Mouse (Mus musculus) midbrain, embryonic 12.5 days (tissue): ENCODE results near the gene Gbp2. TPM values are rescaled to one million over a fixed set of nuclear protein-coding genes. Genes with fewer than 3 reads are reported as not detected.
"Not testable (repeated sequence)": the region's sequence is repeated elsewhere in the genome, so short reads cannot be mapped to it uniquely, and the experiment has no call there.

Experiments
- ATAC-seq: fragments of 200-750 bp; cut with Nextera tagmentation; 2 replicates; pipeline ENCODE4 v1.8.0; 2017; ENCODE audit warnings: low read depth, moderate TSS enrichment, moderate library complexity; ENCODE audit not compliant: low FRiP score
- H3K27ac ChIP-seq: fragments of 300-500 bp; sonication (generic); replicated peaks from 2 replicates; pipeline ENCODE4 v1.5.1; 2016; ENCODE audit warnings: mild to moderate bottlenecking
- H3K27me3 ChIP-seq: fragments of 300-500 bp; sonication (generic); 2 replicates; pipeline ENCODE4 v1.6.1; 2016; ENCODE audit warnings: mild to moderate bottlenecking
- H3K36me3 ChIP-seq: fragments of 300-500 bp; sonication (generic); 2 replicates; pipeline ENCODE4 v1.6.1; 2016
- H3K4me1 ChIP-seq: fragments of 300-500 bp; sonication (generic); 2 replicates; pipeline ENCODE4 v1.6.1; 2016
- H3K4me2 ChIP-seq: fragments of 300-500 bp; sonication (generic); replicated peaks from 2 replicates; pipeline ENCODE4 v1.6.1; 2016; ENCODE audit warnings: mild to moderate bottlenecking, moderate library complexity
- H3K4me3 ChIP-seq: fragments of 300-500 bp; sonication (generic); 2 replicates; pipeline ENCODE4 v1.5.1; 2016; ENCODE audit warnings: mild to moderate bottlenecking
- H3K9ac ChIP-seq: fragments of 300-500 bp; sonication (generic); replicated peaks from 2 replicates; pipeline ENCODE4 v1.6.1; 2016; ENCODE audit warnings: mild to moderate bottlenecking, moderate library complexity
- H3K9me3 ChIP-seq: fragments of 300-500 bp; sonication (generic); 2 replicates; pipeline ENCODE4 v1.6.1; 2016; ENCODE audit warnings: mild to moderate bottlenecking
- WGBS: fragments of 180-500 bp; shearing (Covaris S2); methylation state at CpG from one replicate; pipeline ENCODE4 v1.1.7; 2016; 5-methylcytosine and 5-hydroxymethylcytosine counted together
- microRNA-seq: library from miRNA; unstranded; fragments of <30 nt; microRNA quantifications from one replicate; pipeline ENCODE4, GENCODE M21; 2017
- polyA plus RNA-seq: library from polyadenylated mRNA; unstranded; fragments of >200 nt; fragmentation: Nextera tagmentation; extraction: Ambion mirVana; gene quantifications from 2 replicates; pipeline ENCODE4 v1.2.1, GENCODE M21; 2016

Gene Gbp2
- polyA plus RNA-seq, 1 experiment from 2014 or later: 0.29 TPM

GRCm38 (mm10) chr3:142619606-142620005, 796 bp upstream of the Gbp2 start:
- H3K27ac ChIP-seq: no peak overlapping the region
- H3K4me1 ChIP-seq: 0 out of 2 replicates have a peak, but pooled peaks cover 2% of the 10 kb centered on the region
- ATAC-seq: no peak
- WGBS: 17% methylated on average over 1 of the region's 1 CpGs
- H3K27me3 ChIP-seq: no peaks in the 10 kb centered on the region
- no peaks in the 10 kb centered on the region for H3K9me3 ChIP-seq
- H3K4me3 ChIP-seq: no peak overlapping the region
- no peak overlapping the region for H3K9ac ChIP-seq
- H3K4me2 ChIP-seq: no peak overlapping the region
- H3K36me3 ChIP-seq: no peaks in the 10 kb centered on the region

GRCm38 (mm10) chr3:142620956-142621562, 657 bp downstream of the Gbp2 start:
- Histone ChIP-seq H3K4me3 (no peak overlapping the region), H3K9me3 (no peaks in the 10 kb centered on the region), H3K9ac (no peak overlapping the region), H3K27ac (no peak overlapping the region), H3K4me1 (0 out of 2 replicates have a peak, but pooled peaks cover 2% of the 10 kb centered on the region), H3K36me3 (no peaks in the 10 kb centered on the region), H3K27me3 (no peaks in the 10 kb centered on the region), H3K4me2 (no peak overlapping the region)
- WGBS: 61% methylated on average over 3 of the region's 3 CpGs
- no peak for ATAC-seq

GRCm38 (mm10) chr3:142630385-142630784, 10.0 kb downstream of the Gbp2 start:
- no peaks in the 10 kb centered on the region for H3K36me3 ChIP-seq
- H3K4me3 ChIP-seq: no peak overlapping the region
- no peak overlapping the region for H3K9ac ChIP-seq
- H3K4me1 ChIP-seq: no peaks in the 10 kb centered on the region
- WGBS: 93% methylated on average over 8 of the region's 8 CpGs
- no peak for ATAC-seq
- H3K4me2 ChIP-seq: no peak overlapping the region
- H3K9me3 ChIP-seq: no peaks in the 10 kb centered on the region
- H3K27ac ChIP-seq: no peak overlapping the region
- no peaks in the 10 kb centered on the region for H3K27me3 ChIP-seq

GRCm38 (mm10) chr3:142640201-142640600, 19.8 kb downstream of the Gbp2 start:
- H3K9ac ChIP-seq: no peak overlapping the region
- H3K9me3 ChIP-seq: no peaks in the 10 kb centered on the region
- ATAC-seq: 0 out of 2 replicates have a peak, but pooled peaks have one; percentile 63
- WGBS: 6% methylated on average over 9 of the region's 9 CpGs
- no peak overlapping the region for H3K4me3 ChIP-seq
- 0 out of 2 replicates have a peak overlapping the region, but pooled peaks have one; percentile 18 for H3K4me2 ChIP-seq
- no peak overlapping the region for H3K27ac ChIP-seq
- no peaks in the 10 kb centered on the region for H3K36me3 ChIP-seq
- H3K27me3 ChIP-seq: no peaks in the 10 kb centered on the region
- H3K4me1 ChIP-seq: no peaks in the 10 kb centered on the region; the same call in 1 of the 2 replicates

GRCm38 (mm10) chr3:142645949-142646348, 25.5 kb downstream of the Gbp2 start:
- not testable (repeated sequence) for H3K9ac ChIP-seq, H3K27me3 ChIP-seq, H3K4me3 ChIP-seq, H3K36me3 ChIP-seq, H3K4me1 ChIP-seq, H3K9me3 ChIP-seq, H3K27ac ChIP-seq, H3K4me2 ChIP-seq, ATAC-seq
- 29% methylated on average over 2 of the region's 2 CpGs for WGBS

- H3K4me3 ChIP-seq, H3K4me2 ChIP-seq, H3K36me3 ChIP-seq, H3K9ac ChIP-seq, H3K9me3 ChIP-seq, H3K27ac ChIP-seq, ATAC-seq, H3K27me3 ChIP-seq, H3K4me1 ChIP-seq: not testable (repeated sequence)
- 66% methylated on average over 7 of the region's 7 CpGs for WGBS
Observed at GRCm38 (mm10) chr3:142647836-142648235, 27.4 kb downstream of the Gbp2 start.

GRCm38 (mm10) chr3:142650205-142650604, 29.8 kb downstream of the Gbp2 start:
- Histone ChIP-seq H3K36me3 (no peaks in the 10 kb centered on the region), H3K4me2 (no peak overlapping the region), H3K4me1 (no peaks in the 10 kb centered on the region), H3K27ac (no peak overlapping the region), H3K4me3 (no peak overlapping the region), H3K9me3 (no peaks in the 10 kb centered on the region), H3K27me3 (no peaks in the 10 kb centered on the region), H3K9ac (no peak overlapping the region)
- ATAC-seq: no peak
- WGBS: 25% methylated on average over 2 of the region's 2 CpGs

- no peak overlapping the region for H3K4me3 ChIP-seq
- no peaks in the 10 kb centered on the region for H3K36me3 ChIP-seq
- H3K9me3 ChIP-seq: no peaks in the 10 kb centered on the region; the same call in 1 of the 2 replicates
- no peaks in the 10 kb centered on the region for H3K27me3 ChIP-seq
- H3K9ac ChIP-seq: no peak overlapping the region
- ATAC-seq: no peak
- WGBS: 94% methylated on average over 8 of the region's 8 CpGs
- no peak overlapping the region for H3K4me2 ChIP-seq
- no peak overlapping the region for H3K27ac ChIP-seq
- no peaks in the 10 kb centered on the region for H3K4me1 ChIP-seq
Observed at GRCm38 (mm10) chr3:142664723-142665122, 44.3 kb downstream of the Gbp2 start.

GRCm38 (mm10) chr3:142674607-142675006, 54.2 kb downstream of the Gbp2 start:
- ATAC-seq: no peak
- Histone ChIP-seq H3K4me3 (no peak overlapping the region), H3K36me3 (no peaks in the 10 kb centered on the region), H3K27ac (no peak overlapping the region), H3K4me2 (no peak overlapping the region), H3K9me3 (no peaks in the 10 kb centered on the region), H3K9ac (no peak overlapping the region), H3K4me1 (no peaks in the 10 kb centered on the region), H3K27me3 (no peaks in the 10 kb centered on the region)
- 87% methylated on average over 1 of the region's 1 CpGs for WGBS

Small RNA genes lying within 50 kb of the gene (microRNA-seq; reads per million reads assigned to microRNA genes)
- gene Mir6381: not detected

Other genes with a start within 250 kb of the Gbp2 start
- 15.0 and 15.3 TPM in 2 replicates for gene Pdlim5, start 224.9 kb upstream of the Gbp2 start, polyA plus RNA-seq
- gene Gbp5, start 126.6 kb upstream of the Gbp2 start, polyA plus RNA-seq: not detected in 2 replicates
- gene Gbp7, start 90.3 kb upstream of the Gbp2 start, polyA plus RNA-seq: 1.8 and 2.3 TPM in 2 replicates
- gene Gbp3, start 60.6 kb upstream of the Gbp2 start, polyA plus RNA-seq: 0.38 and 0.64 TPM in 2 replicates
- not detected in 2 replicates for gene Gbp2b, start 25.8 kb upstream of the Gbp2 start, polyA plus RNA-seq
- gene Kyat3, start 80.4 kb downstream of the Gbp2 start, polyA plus RNA-seq: 6.9 and 7.9 TPM in 2 replicates
- gene Gtf2b, start 144.4 kb downstream of the Gbp2 start, polyA plus RNA-seq: 91.8 and 95.1 TPM in 2 replicates